Mouse (Mus musculus) limb, embryonic 11.5 days (tissue): ENCODE measurements at regions not wholly inside any gene's neighbourhood (a gene's known extent, or its start where the extent isn't known, plus 50 kb on each side); places are given as distances from the start of the nearest gene placed in this dataset.

Experiments used
- ATAC-seq: fragments of 200-750 bp; cut with Nextera tagmentation; 2 replicates; pipeline ENCODE4 v1.8.0; 2017; ENCODE audit warnings: low read depth; ENCODE audit not compliant: insufficient number of reproducible peaks, low FRiP score, low TSS enrichment
- DNase-seq: peaks from one replicate; pipeline ENCODE4 v3.0.0-alpha.2; 2015; ENCODE audit warnings: low spot score
- H3K27ac ChIP-seq: fragments of 300-500 bp; sonication (generic); replicated peaks from 2 replicates; pipeline ENCODE4 v1.5.1; 2014; ENCODE audit warnings: low read depth, mild to moderate bottlenecking, low read length
- H3K27me3 ChIP-seq: fragments of 300-500 bp; sonication (generic); 2 replicates; pipeline ENCODE4 v1.6.1; 2014; ENCODE audit warnings: mild to moderate bottlenecking, low read length, mixed read lengths; ENCODE audit not compliant: control insufficient read depth, insufficient read depth
- H3K36me3 ChIP-seq: fragments of 300-500 bp; sonication (generic); 2 replicates; pipeline ENCODE4 v1.6.1; 2014; ENCODE audit warnings: mild to moderate bottlenecking, low read length, moderate library complexity, mixed read lengths; ENCODE audit not compliant: control insufficient read depth, insufficient read depth
- H3K4me1 ChIP-seq: fragments of 300-500 bp; sonication (generic); 2 replicates; pipeline ENCODE4 v1.6.1; 2014; ENCODE audit warnings: low read length, mixed read lengths; ENCODE audit not compliant: control insufficient read depth, insufficient read depth
- H3K4me2 ChIP-seq: fragments of 300-500 bp; sonication (generic); 2 replicates; pipeline ENCODE4 v1.6.1; 2014; ENCODE audit warnings: low read depth, mild to moderate bottlenecking, moderate library complexity; ENCODE audit not compliant: severe bottlenecking
- H3K4me3 ChIP-seq: fragments of 300-500 bp; sonication (generic); 2 replicates; pipeline ENCODE4 v1.5.1; 2014; ENCODE audit warnings: low read depth, low read length
- H3K9ac ChIP-seq: fragments of 300-500 bp; sonication (generic); 2 replicates; pipeline ENCODE4 v1.6.1; 2014; ENCODE audit warnings: mild to moderate bottlenecking, low read length
- H3K9me3 ChIP-seq: fragments of 300-500 bp; sonication (generic); 2 replicates; pipeline ENCODE4 v1.6.1; 2016; ENCODE audit warnings: low read length; ENCODE audit not compliant: control insufficient read depth
- WGBS: fragments of 180-500 bp; shearing (Covaris S2); extraction: QIAGEN DNeasy Blood & Tissue Kit; methylation state at CpG from one replicate; pipeline ENCODE4 v1.1.7; 2014; 5-methylcytosine and 5-hydroxymethylcytosine counted together

- no peak overlapping the region for H3K4me3 ChIP-seq
- no peaks in the 10 kb centered on the region for H3K36me3 ChIP-seq
- H3K4me2 ChIP-seq = no peak overlapping the region
- DNase-seq = no peak
- H3K27ac ChIP-seq = no peak overlapping the region
- no peak overlapping the region for H3K9ac ChIP-seq
- WGBS = 62% methylated on average over 7 of the region's 7 CpGs
- no peaks in the 10 kb centered on the region for H3K9me3 ChIP-seq
- no peaks in the 10 kb centered on the region for H3K4me1 ChIP-seq
- H3K27me3 ChIP-seq = no peaks in the 10 kb centered on the region
- ATAC-seq = no peak
Observed at GRCm38 (mm10) chr13:39334874-39335273, 374.2 kb upstream of the Slc35b3 start.

- Histone ChIP-seq H3K27me3 (no peaks in the 10 kb centered on the region), H3K9me3 (no peaks in the 10 kb centered on the region), H3K4me3 (no peak overlapping the region), H3K27ac (no peak overlapping the region), H3K9ac (no peak overlapping the region), H3K4me1 (no peaks in the 10 kb centered on the region), H3K4me2 (no peak overlapping the region), H3K36me3 (no peaks in the 10 kb centered on the region)
- DNase-seq (no peak), ATAC-seq (no peak)
- WGBS = 79% methylated on average over 3 of the region's 3 CpGs
Observed at GRCm38 (mm10) chr13:39329794-39330193, 369.1 kb upstream of the Slc35b3 start.

GRCm38 (mm10) chr13:39326176-39326575 is 365.5 kb upstream of the Slc35b3 start:
- ATAC-seq = no peak
- WGBS = 70% methylated on average over 8 of the region's 8 CpGs
- Histone ChIP-seq H3K4me2 (no peak overlapping the region), H3K4me3 (no peak overlapping the region), H3K4me1 (no peaks in the 10 kb centered on the region), H3K36me3 (no peaks in the 10 kb centered on the region), H3K9ac (no peak overlapping the region), H3K27ac (no peak overlapping the region), H3K27me3 (no peaks in the 10 kb centered on the region), H3K9me3 (no peaks in the 10 kb centered on the region)
- DNase-seq = no peak

GRCm38 (mm10) chr13:39321111-39321510 is 360.4 kb upstream of the Slc35b3 start:
- 91% methylated on average over 3 of the region's 3 CpGs for WGBS
- no peak overlapping the region for H3K4me3 ChIP-seq

GRCm38 (mm10) chr13:39309758-39310157 is 349.1 kb upstream of the Slc35b3 start:
- Histone ChIP-seq H3K9me3 (no peaks in the 10 kb centered on the region), H3K4me2 (no peak overlapping the region), H3K9ac (no peak overlapping the region), H3K36me3 (no peaks in the 10 kb centered on the region), H3K4me1 (peaks cover 7% of the 10 kb centered on the region), H3K27ac (no peak overlapping the region), H3K4me3 (no peak overlapping the region), H3K27me3 (no peaks in the 10 kb centered on the region)
- no peak for ATAC-seq
- DNase-seq = no peak
- 85% methylated on average over 5 of the region's 5 CpGs for WGBS

More at GRCm38 (mm10) chr13:39321111-39321510, 360.4 kb upstream of the Slc35b3 start:
- H3K9me3 ChIP-seq = no peaks in the 10 kb centered on the region
- DNase-seq = no peak
- no peak for ATAC-seq
- H3K27me3 ChIP-seq = no peaks in the 10 kb centered on the region
- no peaks in the 10 kb centered on the region for H3K4me1 ChIP-seq
- no peak overlapping the region for H3K4me2 ChIP-seq
- H3K36me3 ChIP-seq = no peaks in the 10 kb centered on the region
- no peak overlapping the region for H3K9ac ChIP-seq
- H3K27ac ChIP-seq = no peak overlapping the region

- H3K9me3 ChIP-seq = no peaks in the 10 kb centered on the region
- H3K9ac ChIP-seq = no peak overlapping the region
- H3K4me2 ChIP-seq = no peak overlapping the region
- H3K27ac ChIP-seq = no peak overlapping the region
- peaks cover 7% of the 10 kb centered on the region for H3K4me1 ChIP-seq
- ATAC-seq (no peak), DNase-seq (no peak)
- H3K4me3 ChIP-seq = no peak overlapping the region
- H3K36me3 ChIP-seq = no peaks in the 10 kb centered on the region
- no peaks in the 10 kb centered on the region for H3K27me3 ChIP-seq
- 85% methylated on average over 9 of the region's 9 CpGs for WGBS
Observed at GRCm38 (mm10) chr13:39307845-39308244, 347.2 kb upstream of the Slc35b3 start.

GRCm38 (mm10) chr13:39306851-39307250 is 346.2 kb upstream of the Slc35b3 start:
- Histone ChIP-seq H3K4me1 (peaks cover 7% of the 10 kb centered on the region), H3K9ac (no peak overlapping the region), H3K27me3 (no peaks in the 10 kb centered on the region), H3K36me3 (no peaks in the 10 kb centered on the region), H3K9me3 (no peaks in the 10 kb centered on the region), H3K4me2 (no peak overlapping the region), H3K27ac (no peak overlapping the region), H3K4me3 (no peak overlapping the region)
- WGBS = 29% methylated on average over 3 of the region's 3 CpGs
- no peak for ATAC-seq
- DNase-seq = peak; percentile 36

- WGBS = 79% methylated on average over 6 of the region's 6 CpGs
Observed at GRCm38 (mm10) chr13:39297129-39297528, 336.5 kb upstream of the Slc35b3 start.

GRCm38 (mm10) chr13:39290216-39290960 is 329.7 kb upstream of the Slc35b3 start:
- Histone ChIP-seq H3K4me1 (no peaks in the 10 kb centered on the region), H3K9ac (no peak overlapping the region), H3K4me2 (no peak overlapping the region), H3K27ac (no peak overlapping the region), H3K27me3 (no peaks in the 10 kb centered on the region), H3K9me3 (no peaks in the 10 kb centered on the region), H3K4me3 (no peak overlapping the region), H3K36me3 (no peaks in the 10 kb centered on the region)
- WGBS = 86% methylated on average over 5 of the region's 6 CpGs
- DNase-seq (no peak), ATAC-seq (no peak)

More at GRCm38 (mm10) chr13:39297129-39297528, 336.5 kb upstream of the Slc35b3 start:
- DNase-seq (no peak), ATAC-seq (no peak)
- Histone ChIP-seq H3K4me1 (no peaks in the 10 kb centered on the region), H3K9ac (no peak overlapping the region), H3K9me3 (no peaks in the 10 kb centered on the region), H3K27ac (no peak overlapping the region), H3K36me3 (no peaks in the 10 kb centered on the region), H3K4me2 (no peak overlapping the region), H3K27me3 (no peaks in the 10 kb centered on the region), H3K4me3 (no peak overlapping the region)
